Mouse (Mus musculus) layer of hippocampus, adult 8-10 months (tissue): ENCODE data around the gene Lactbl1. TPM values are rescaled to one million over a fixed set of nuclear protein-coding genes. Genes with fewer than 3 reads are reported as not detected.

Experiments
- DNase-seq, 2 experiments: peaks; one replicate each; pipeline ENCODE4 v3.0.0; 2022; ENCODE audit warnings: low spot score in 2 of 2
- microRNA-seq, 2 experiments: library from miRNA; unstranded; fragments of <30 nt; microRNA quantifications; one replicate each; pipeline ENCODE4 v1.2.0; 2022
- total RNA-seq, 4 experiments: library from RNA; stranded (reverse); gene quantifications; 2 replicates each; pipeline ENCODE4 v1.2.4; 2022

Gene Lactbl1
- total RNA-seq, 4 experiments from 2014 or later, result 0.17 TPM; not detected in 3

DNA sequence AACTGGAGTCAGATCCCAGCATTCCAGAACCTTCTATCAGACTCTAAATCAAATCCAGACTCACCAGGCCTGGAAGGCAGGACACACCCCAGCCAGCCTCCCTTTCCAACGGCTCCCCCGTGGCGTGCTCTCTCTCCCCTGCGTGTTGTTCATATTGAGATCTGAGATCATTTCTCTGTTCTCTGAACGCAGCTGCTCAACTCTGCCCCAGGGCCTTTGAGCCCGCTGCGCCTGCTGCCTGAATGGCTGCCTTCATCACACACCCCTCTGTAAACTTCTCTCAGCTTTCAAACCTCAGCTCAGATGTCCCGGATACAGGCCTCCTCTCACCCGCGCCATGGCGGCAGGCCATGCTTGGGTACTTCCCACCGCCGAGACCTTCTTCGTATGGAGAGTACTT, 58.2 kb downstream of the Lactbl1 start:
- DNase-seq, result no peak

DNA sequence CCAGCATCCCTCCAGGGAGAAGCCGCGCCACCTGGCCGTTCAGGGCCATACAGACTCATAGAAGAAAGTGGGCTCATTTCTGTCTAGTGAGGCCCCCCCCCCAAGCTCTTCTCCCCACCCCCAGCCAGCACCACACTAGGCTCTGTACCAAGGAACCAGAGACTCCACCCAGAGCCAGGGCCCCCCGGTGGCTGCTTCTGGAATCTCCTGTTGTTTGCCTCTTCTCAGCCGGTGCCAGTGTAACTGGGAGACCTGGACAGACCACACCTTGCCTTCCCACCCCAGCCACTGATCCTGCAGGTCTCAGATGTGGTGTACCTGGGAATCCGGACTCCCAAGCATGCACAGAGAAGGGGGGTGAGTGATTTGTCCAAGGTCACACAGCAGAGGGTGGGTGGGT, 62.1 kb downstream of the Lactbl1 start:
- no peak for DNase-seq

DNA sequence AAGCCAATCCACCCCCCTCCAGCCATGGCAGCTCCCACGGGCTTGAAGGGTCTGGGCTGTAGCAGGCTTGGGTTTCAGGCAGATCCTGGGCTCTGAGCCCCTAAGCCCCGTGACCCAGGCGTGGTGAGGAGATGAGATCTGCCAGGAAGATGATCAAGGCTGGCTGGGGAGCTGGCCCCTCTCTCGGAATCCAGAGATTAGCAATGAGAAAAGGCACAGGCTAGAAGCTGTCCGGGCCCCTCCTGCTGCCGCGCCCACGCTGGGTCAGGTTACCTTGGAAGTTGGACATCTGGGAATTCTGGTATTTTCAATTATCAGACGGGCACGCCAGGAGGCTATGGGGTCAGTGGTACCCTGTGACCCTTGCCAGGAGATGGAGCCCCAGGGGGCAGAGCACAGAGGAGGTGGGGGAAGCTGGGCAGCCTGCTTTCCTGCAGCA, 63.0 kb downstream of the Lactbl1 start:
- DNase-seq, result no peak

GRCm38 (mm10) chr4:136688113-136688512, 65.7 kb downstream of the Lactbl1 start:
- no peak for DNase-seq

Small RNA genes lying within 50 kb of the gene (microRNA-seq; reads per million reads assigned to microRNA genes)
- 0 reads per million in 2 experiments for gene Gm22180

Other genes with a start within 250 kb of the Lactbl1 start
- under 1 TPM; 0.14 to 0.76 (median 0.28) TPM for gene Htr1d, start 199.1 kb upstream of the Lactbl1 start, total RNA-seq
- 1 to 10 TPM in 1 of 4 experiments, under 1 TPM in 3; 0.57 to 1.3 (median 0.85) TPM for gene 6030445D17Rik, start 160.4 kb upstream of the Lactbl1 start, total RNA-seq
- 100 to 1,000 TPM in 2 of 4 experiments, 10 to 100 TPM in 2; 72.1 to 118 (median 95.1) TPM for gene Luzp1, start 152.9 kb upstream of the Lactbl1 start, total RNA-seq
- 10 to 100 TPM; 82.6 to 91.3 (median 86.1) TPM for gene Kdm1a, start 19.9 kb upstream of the Lactbl1 start, total RNA-seq
- gene Tex46, start 12.2 kb upstream of the Lactbl1 start, total RNA-seq, result not detected
- 10 to 100 TPM; 17.4 to 23.2 (median 19.8) TPM for gene Ephb2, start 213.4 kb downstream of the Lactbl1 start, total RNA-seq